Mouse (Mus musculus) right cerebral cortex, postnatal 14 days (tissue): ENCODE measurements around the gene Arhgef3.

ENCODE experiments used
- DNase-seq: peaks from one replicate; pipeline ENCODE4 v3.0.0; 2022

The Arhgef3 gene

GRCm38 (mm10) chr14:27351051-27351475 is 236.4 kb downstream of the Arhgef3 start:
- no peak for DNase-seq

GRCm38 (mm10) chr14:27351476-27352079 is 236.9 kb downstream of the Arhgef3 start:
- DNase-seq: no peak

- DNase-seq: no peak
Measured at GRCm38 (mm10) chr14:27352470-27352869, 237.8 kb downstream of the Arhgef3 start.

- no peak for DNase-seq
Measured at GRCm38 (mm10) chr14:27355151-27355550, 240.5 kb downstream of the Arhgef3 start.

- DNase-seq: no peak
Measured at GRCm38 (mm10) chr14:27355937-27356336, 241.2 kb downstream of the Arhgef3 start.

GRCm38 (mm10) chr14:27357139-27357538 is 242.4 kb downstream of the Arhgef3 start:
- DNase-seq: no peak

- DNase-seq: no peak
Measured at GRCm38 (mm10) chr14:27358202-27358601, 243.5 kb downstream of the Arhgef3 start.

- no peak for DNase-seq
Measured at GRCm38 (mm10) chr14:27360849-27361248, 246.2 kb downstream of the Arhgef3 start.

GRCm38 (mm10) chr14:27361514-27361913 is 246.8 kb downstream of the Arhgef3 start:
- no peak for DNase-seq

GRCm38 (mm10) chr14:27364668-27365257 is 250.1 kb downstream of the Arhgef3 start:
- DNase-seq: no peak

GRCm38 (mm10) chr14:27367117-27367711 is 252.5 kb downstream of the Arhgef3 start:
- DNase-seq: no peak

GRCm38 (mm10) chr14:27368619-27369018 is 253.9 kb downstream of the Arhgef3 start:
- DNase-seq: no peak

GRCm38 (mm10) chr14:27369503-27369902 is 254.8 kb downstream of the Arhgef3 start:
- DNase-seq: no peak

- DNase-seq: no peak
Measured at GRCm38 (mm10) chr14:27371669-27372076, 257.0 kb downstream of the Arhgef3 start.

- no peak for DNase-seq
Measured at GRCm38 (mm10) chr14:27373498-27373897, 258.8 kb downstream of the Arhgef3 start.

- no peak for DNase-seq
Measured at GRCm38 (mm10) chr14:27376115-27376648, 261.5 kb downstream of the Arhgef3 start.

GRCm38 (mm10) chr14:27378669-27379068 is 264.0 kb downstream of the Arhgef3 start:
- DNase-seq: no peak

- no peak for DNase-seq
Measured at GRCm38 (mm10) chr14:27379404-27379803, 264.7 kb downstream of the Arhgef3 start.

GRCm38 (mm10) chr14:27381459-27381858 is 266.8 kb downstream of the Arhgef3 start:
- DNase-seq: no peak

- DNase-seq: no peak
Measured at GRCm38 (mm10) chr14:27383321-27383830, 268.7 kb downstream of the Arhgef3 start.

GRCm38 (mm10) chr14:27384143-27384542 is 269.4 kb downstream of the Arhgef3 start:
- DNase-seq: no peak

GRCm38 (mm10) chr14:27388616-27389015 is 273.9 kb downstream of the Arhgef3 start:
- no peak for DNase-seq

- no peak for DNase-seq
Measured at GRCm38 (mm10) chr14:27389722-27390121, 275.0 kb downstream of the Arhgef3 start.

- no peak for DNase-seq
Measured at GRCm38 (mm10) chr14:27390663-27391062, 276.0 kb downstream of the Arhgef3 start.
